Mouse (Mus musculus) adrenal gland, postnatal 14 days (tissue): ENCODE data around the gene Ppp1r32. TPM values are rescaled to one million over a fixed set of nuclear protein-coding genes. Genes with fewer than 3 reads are reported as not detected.

ENCODE experiments used
- DNase-seq: peaks from one replicate; pipeline ENCODE4 v3.0.0; 2021; ENCODE audit warnings: mixed read lengths
- long read RNA-seq, 2 experiments: library from polyadenylated mRNA; stranded (forward); transcript quantifications; one replicate each; pipeline ENCODE4 v2.0.0; 2021
- total RNA-seq: library from RNA; stranded (reverse); gene quantifications from 2 replicates; pipeline ENCODE4 v1.2.3, GENCODE M21; 2021

Ppp1r32 gene
- 0.53 and 0.63 TPM in 2 replicates for total RNA-seq
- long read RNA-seq, experiment 1, partial matches to known transcripts: 1 of 2 reads
- long read RNA-seq, experiment 1, other reads (novel, unspliced or antisense): 1 of 2 reads
- long read RNA-seq, experiment 2: 0 reads

- DNase-seq: no peak
These were observed at the start of gene Ppp1r32 for GRCm38 (mm10) chr19:10482703-10483102. Gene Ppp1r32, minus strand, starts transcription at chr19:10482928.

GRCm38 (mm10) chr19:10530082-10530481, 47.4 kb upstream of the Ppp1r32 start:
- DNase-seq: no peak

GRCm38 (mm10) chr19:10525910-10526309, 43.2 kb upstream of the Ppp1r32 start, which contains the start of gene Sdhaf2:
Gene Sdhaf2, minus strand, starts transcription at chr19:10526142.
- peak; percentile 55 for DNase-seq

GRCm38 (mm10) chr19:10525106-10525901, 42.6 kb upstream of the Ppp1r32 start, which contains the start of gene Cpsf7:
Gene Cpsf7, plus strand, starts transcription at chr19:10525266.
- DNase-seq: peak; percentile 95

GRCm38 (mm10) chr19:10524784-10525105, 42.0 kb upstream of the Ppp1r32 start:
- no peak for DNase-seq

GRCm38 (mm10) chr19:10523483-10524080, 40.9 kb upstream of the Ppp1r32 start:
- DNase-seq: no peak

- DNase-seq: no peak
These were observed 39.2 kb upstream of the Ppp1r32 start for GRCm38 (mm10) chr19:10521926-10522325.

GRCm38 (mm10) chr19:10520355-10520754, 37.6 kb upstream of the Ppp1r32 start:
- DNase-seq: peak; percentile 31

GRCm38 (mm10) chr19:10510759-10511330, 28.1 kb upstream of the Ppp1r32 start:
- DNase-seq: no peak

GRCm38 (mm10) chr19:10502571-10502970, 19.8 kb upstream of the Ppp1r32 start:
- DNase-seq: peak; percentile 74

GRCm38 (mm10) chr19:10500581-10500980, 17.9 kb upstream of the Ppp1r32 start:
- no peak for DNase-seq

GRCm38 (mm10) chr19:10497512-10498160, 14.9 kb upstream of the Ppp1r32 start:
- DNase-seq: peak; percentile 52

- DNase-seq: no peak
These were observed 14.2 kb upstream of the Ppp1r32 start for GRCm38 (mm10) chr19:10496976-10497375.

- peak; percentile 53 for DNase-seq
These were observed 12.9 kb upstream of the Ppp1r32 start for GRCm38 (mm10) chr19:10495670-10496069.

GRCm38 (mm10) chr19:10486264-10486738, 3.6 kb upstream of the Ppp1r32 start:
- DNase-seq: peak; percentile 71

- no peak for DNase-seq
These were observed 3.2 kb downstream of the Ppp1r32 start for GRCm38 (mm10) chr19:10479541-10479940.

- peak; percentile 27 for DNase-seq
These were observed 8.9 kb downstream of the Ppp1r32 start for GRCm38 (mm10) chr19:10473779-10474178.

GRCm38 (mm10) chr19:10472958-10473357, 9.8 kb downstream of the Ppp1r32 start:
- no peak for DNase-seq

- peak; percentile 60 for DNase-seq
These were observed 13.5 kb downstream of the Ppp1r32 start for GRCm38 (mm10) chr19:10469171-10469658.

GRCm38 (mm10) chr19:10464427-10464826, 18.3 kb downstream of the Ppp1r32 start:
- DNase-seq: no peak

GRCm38 (mm10) chr19:10461584-10461983, 21.1 kb downstream of the Ppp1r32 start:
- DNase-seq: no peak

- DNase-seq: no peak
These were observed 22.8 kb downstream of the Ppp1r32 start for GRCm38 (mm10) chr19:10459907-10460306.
